Mouse (Mus musculus) lung, adult 2 months (tissue): Measurements from ENCODE around the gene Jazf1. TPM values are rescaled to one million over a fixed set of nuclear protein-coding genes. Genes with fewer than 3 reads are reported as not detected.
A peak's percentile ranks its signal among the peaks of the same experiment; 100 is the strongest.

Experiments used
- DNase-seq: peaks from one replicate; pipeline ENCODE4 v3.0.0; 2022
- H3K4me1 ChIP-seq: fragments of 200-500 bp; 2 replicates; pipeline ENCODE4 v1.6.1; 2011; ENCODE audit warnings: low read length; ENCODE audit not compliant: control insufficient read depth, insufficient read depth
- H3K4me3 ChIP-seq: fragments of 200-500 bp; replicated peaks from 2 replicates; pipeline ENCODE3; 2011; ENCODE audit warnings: low read depth, mild to moderate bottlenecking, control low read depth, low read length; ENCODE audit errors: extremely low read depth
- CTCF ChIP-seq: fragments of 200-500 bp; IDR thresholded peaks from 2 replicates; pipeline ENCODE4 v1.5.1; 2011; ENCODE audit warnings: mild to moderate bottlenecking, low read length, control low read depth; ENCODE audit not compliant: insufficient read depth
- POLR2A ChIP-seq: fragments of 200-500 bp; IDR thresholded peaks from 2 replicates; pipeline ENCODE4 v1.6.1; 2011; ENCODE audit warnings: low read depth, mild to moderate bottlenecking, control low read depth, low read length, borderline replicate concordance; ENCODE audit errors: extremely low read depth
- WGBS: fragments of 180-500 bp; shearing (Covaris S2); methylation state at CpG from one replicate; pipeline ENCODE4 v1.1.7; 2018; 5-methylcytosine and 5-hydroxymethylcytosine counted together
- polyA plus RNA-seq: library from polyadenylated mRNA; depleted of rRNA; stranded (reverse); fragments of >200 nt; gene quantifications from 2 replicates; pipeline ENCODE4 v1.2.3, GENCODE M21; 2012

Gene Jazf1
- polyA plus RNA-seq, 1 experiment, result 1.3 TPM

DNA sequence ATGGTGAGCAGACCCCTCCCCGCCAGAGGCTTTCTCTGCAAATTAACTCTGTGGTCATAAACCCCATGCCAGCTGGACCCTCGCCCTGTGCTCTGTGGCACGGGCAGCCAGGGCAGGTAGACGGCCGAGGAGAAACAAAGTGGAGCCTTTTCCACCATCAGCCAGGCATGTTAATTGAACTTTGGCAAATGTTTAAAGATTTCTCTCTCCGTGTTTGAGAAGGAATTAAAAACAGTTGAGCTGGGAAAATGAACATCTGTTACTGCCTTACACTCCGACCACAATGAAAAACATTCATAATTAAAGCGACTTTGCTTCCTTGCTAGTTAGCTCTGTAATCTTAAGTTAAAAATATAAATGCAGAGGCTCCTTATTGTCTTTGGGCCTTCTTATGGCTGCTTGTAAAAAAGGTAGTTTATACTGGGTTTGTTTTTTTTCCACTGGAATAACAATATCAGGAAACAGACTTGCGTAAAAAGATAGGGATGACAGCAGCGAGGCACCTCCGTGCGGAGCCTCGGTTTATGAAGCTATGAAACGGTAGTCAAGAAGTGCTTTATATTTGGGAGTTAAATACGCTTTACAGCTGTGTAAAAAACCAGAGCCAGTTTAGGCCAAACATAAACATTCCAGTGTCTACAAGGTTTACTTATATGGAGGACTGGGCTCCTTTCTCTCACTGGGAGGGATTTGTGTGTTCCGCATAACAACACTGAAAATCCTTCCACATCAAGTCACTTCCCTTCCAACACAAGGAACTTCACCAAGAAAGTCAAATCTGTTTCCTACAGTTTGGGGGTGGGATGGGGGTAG, 273.2 kb downstream of the Jazf1 start:
- TF ChIP-seq POLR2A (no peak), CTCF (no peak)
- DNase-seq, result no peak
- Histone ChIP-seq H3K4me1 (peaks cover 12% of the 10 kb centered on the region), H3K4me3 (no peak overlapping the region)
- 53% methylated on average over 16 of the region's 16 CpGs for WGBS

DNA sequence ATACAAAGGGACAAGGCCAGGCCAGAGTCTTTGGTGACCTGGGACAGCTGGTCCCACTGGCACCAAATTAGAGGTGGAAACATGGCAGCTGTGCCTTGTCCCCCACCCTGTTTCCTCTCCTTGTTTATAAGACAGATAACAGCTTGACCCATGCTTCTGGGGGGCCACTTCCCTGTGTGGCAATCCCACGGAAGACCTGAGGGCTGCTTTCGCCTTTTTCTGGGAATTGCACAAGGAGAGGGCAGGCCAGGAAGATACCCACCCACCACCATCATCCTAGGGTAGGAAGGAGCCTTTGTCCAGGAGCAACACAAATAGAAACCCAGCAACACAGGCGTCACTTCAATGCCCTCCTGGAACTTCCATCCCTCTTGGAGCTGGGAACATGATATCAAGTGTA, 276.0 kb downstream of the Jazf1 start:
- 54% methylated on average over 3 of the region's 3 CpGs for WGBS
- no peak for DNase-seq
- Histone ChIP-seq H3K4me1 (peaks cover 12% of the 10 kb centered on the region), H3K4me3 (no peak overlapping the region)
- TF ChIP-seq CTCF, result no peak
- no peak for TF ChIP-seq POLR2A

DNA sequence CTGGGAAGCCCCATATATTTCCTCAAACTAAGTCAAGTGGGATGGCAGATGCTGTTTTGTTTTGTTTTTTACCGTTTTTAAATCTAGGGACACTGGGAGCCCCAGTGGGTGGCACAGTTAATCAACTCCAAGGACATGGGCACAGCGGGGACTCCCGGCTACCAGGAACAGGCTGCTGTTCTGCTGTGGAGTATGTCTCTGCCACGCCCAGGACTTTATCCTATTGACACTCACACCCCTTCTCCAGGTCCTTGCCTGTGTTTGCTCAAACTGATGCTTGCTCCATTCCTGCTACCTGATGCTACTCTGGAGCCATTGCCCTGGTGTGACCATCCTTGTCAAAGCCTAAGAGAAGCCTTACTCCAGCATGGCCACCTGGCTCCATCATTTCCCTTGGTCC, 277.6 kb downstream of the Jazf1 start:
- no peak for DNase-seq
- TF ChIP-seq CTCF, result no peak
- TF ChIP-seq POLR2A, result no peak
- WGBS, result 89% methylated on average over 4 of the region's 4 CpGs
- Histone ChIP-seq H3K4me3 (no peak overlapping the region), H3K4me1 (peaks cover 7% of the 10 kb centered on the region)

DNA sequence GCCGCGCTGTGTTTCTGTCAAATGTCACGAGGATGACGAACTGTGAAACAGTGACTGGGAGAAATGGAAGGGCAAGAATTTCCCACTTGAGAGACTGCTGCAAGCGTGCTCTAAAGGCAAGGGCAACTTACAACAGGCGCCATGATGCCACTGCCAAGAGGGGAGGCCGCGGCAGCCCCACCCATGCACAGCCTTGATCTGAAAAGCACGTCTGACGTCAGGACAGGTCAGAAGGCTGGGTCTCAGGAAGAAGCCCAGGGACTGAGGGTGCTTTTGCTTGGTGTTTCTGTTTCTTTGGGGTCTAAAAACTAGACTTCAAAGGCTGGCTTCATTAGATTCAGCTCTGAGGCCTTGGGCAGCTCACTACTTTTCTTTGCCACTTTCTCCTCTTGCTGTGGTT, 278.1 kb downstream of the Jazf1 start:
- Histone ChIP-seq H3K4me1 (peaks cover 7% of the 10 kb centered on the region; the same call in 1 of the 2 replicates), H3K4me3 (no peak overlapping the region)
- TF ChIP-seq CTCF (no peak), POLR2A (no peak)
- 70% methylated on average over 10 of the region's 10 CpGs for WGBS
- no peak for DNase-seq

DNA sequence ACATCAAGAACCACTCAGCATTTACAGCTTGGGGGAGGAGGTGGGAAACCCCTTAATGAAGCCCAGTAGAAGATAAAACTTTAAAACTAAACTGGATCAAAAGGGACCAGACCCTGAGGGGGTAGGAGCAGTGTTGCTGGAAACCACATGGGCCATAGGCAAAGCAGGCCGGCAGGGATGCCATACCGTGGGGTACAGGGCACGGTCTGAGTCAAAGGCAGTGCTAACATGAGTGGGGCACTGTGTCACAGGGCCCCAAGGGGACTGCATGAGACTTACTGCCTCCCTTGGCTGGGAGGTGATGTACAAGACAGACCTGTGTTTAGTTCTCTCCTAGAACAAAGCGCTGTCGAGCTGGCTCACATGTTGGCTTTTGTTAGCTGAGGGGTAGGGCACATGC, 288.9 kb downstream of the Jazf1 start:
- no peaks in the 10 kb centered on the region for H3K4me1 ChIP-seq
- no peak overlapping the region for H3K4me3 ChIP-seq
- 86% methylated on average over 5 of the region's 5 CpGs for WGBS
- TF ChIP-seq CTCF (no peak), POLR2A (no peak)
- no peak for DNase-seq

DNA sequence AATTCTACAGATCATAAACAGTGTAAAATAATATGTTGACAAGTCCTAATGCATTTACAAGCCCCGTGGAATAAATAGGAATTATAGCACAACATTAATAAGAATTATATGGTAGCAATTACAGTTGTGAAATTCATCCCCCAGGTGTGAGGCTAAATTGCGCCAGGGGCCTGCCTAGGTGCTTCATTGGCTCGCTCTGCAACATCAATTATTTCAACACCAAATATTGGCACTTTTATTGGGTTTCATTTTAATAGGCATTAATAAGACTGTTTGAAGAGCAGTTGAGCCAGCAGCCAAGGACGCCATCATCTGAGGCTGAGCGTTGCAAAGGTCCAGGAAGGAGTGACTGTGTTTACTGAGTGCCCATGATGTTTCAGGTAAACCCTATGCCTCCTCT, 289.9 kb downstream of the Jazf1 start:
- 93% methylated on average over 5 of the region's 5 CpGs for WGBS

DNA sequence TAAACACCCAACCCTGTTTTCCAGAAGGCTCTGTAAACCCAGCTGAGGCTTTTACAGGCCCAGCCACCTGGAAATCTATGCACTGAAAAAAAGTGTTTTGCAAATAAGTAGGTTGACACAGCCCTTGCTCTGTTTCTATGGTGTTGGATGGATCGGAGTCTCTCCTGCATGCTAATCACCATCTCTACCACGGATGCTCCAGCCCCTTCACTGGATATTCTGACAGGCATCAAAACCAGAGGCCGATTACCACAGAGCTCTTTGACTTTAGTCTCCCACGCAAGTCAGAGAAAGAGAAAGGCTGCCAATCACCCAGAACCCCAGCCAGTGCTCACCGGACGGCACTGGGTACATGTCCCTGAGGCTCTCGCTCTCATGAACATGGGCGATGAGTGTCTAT, 291.4 kb downstream of the Jazf1 start:
- 93% methylated on average over 8 of the region's 8 CpGs for WGBS
- DNase-seq, result no peak
- no peak overlapping the region for H3K4me3 ChIP-seq
- no peak for TF ChIP-seq CTCF
- no peak for TF ChIP-seq POLR2A
- H3K4me1 ChIP-seq, result no peaks in the 10 kb centered on the region

More for the DNA sequence above, 289.9 kb downstream of the Jazf1 start:
- Histone ChIP-seq H3K4me3 (no peak overlapping the region), H3K4me1 (no peaks in the 10 kb centered on the region)
- no peak for DNase-seq
- TF ChIP-seq POLR2A (no peak), CTCF (no peak)

DNA sequence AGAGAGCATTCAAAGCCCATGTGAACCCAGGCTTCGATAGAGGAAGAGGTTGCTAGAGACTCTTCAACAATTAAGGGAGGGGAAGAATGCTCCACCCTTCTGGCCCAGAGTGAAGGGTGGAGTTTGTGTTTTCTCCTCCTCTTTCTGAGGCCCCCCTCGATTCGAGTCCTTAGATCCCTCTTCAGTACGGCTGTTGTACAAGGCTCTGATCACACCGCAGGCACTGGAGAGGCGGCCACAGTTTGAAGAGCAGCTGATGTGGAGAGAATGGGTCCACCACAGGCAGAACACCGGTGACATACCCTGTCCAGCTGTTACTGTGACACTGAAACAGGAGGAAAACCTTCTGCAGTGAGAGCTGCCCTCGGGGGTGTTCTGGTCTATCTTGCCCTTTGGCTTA, 292.5 kb downstream of the Jazf1 start:
- Histone ChIP-seq H3K4me1 (no peaks in the 10 kb centered on the region), H3K4me3 (no peak overlapping the region)
- no peak for DNase-seq
- no peak for TF ChIP-seq CTCF
- TF ChIP-seq POLR2A, result peak; percentile 20; the same call in 1 of the 2 replicates
- WGBS, result 59% methylated on average over 8 of the region's 8 CpGs

DNA sequence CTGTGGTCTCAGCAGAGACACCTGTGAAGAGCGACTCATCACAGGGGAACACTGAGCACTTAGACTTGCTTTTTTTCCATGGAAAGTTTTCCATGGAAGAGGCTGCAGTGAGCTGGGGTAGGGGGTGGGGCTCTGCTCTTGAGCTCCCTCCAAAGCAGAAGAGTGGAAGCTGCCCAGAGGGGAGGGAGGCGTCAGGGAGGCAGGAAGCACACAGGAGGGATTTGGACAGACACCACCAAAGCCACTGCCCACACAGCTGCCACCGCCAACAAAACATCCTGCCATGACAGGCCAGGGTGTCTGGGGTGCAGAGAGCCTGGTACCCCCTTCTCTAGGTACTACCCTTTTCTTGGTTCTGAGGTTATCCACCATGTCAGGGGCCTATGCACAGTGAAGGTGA, 293.1 kb downstream of the Jazf1 start:
- 56% methylated on average over 3 of the region's 3 CpGs for WGBS
- TF ChIP-seq CTCF (no peak), POLR2A (no peak)
- Histone ChIP-seq H3K4me1 (no peaks in the 10 kb centered on the region), H3K4me3 (no peak overlapping the region)
- no peak for DNase-seq

DNA sequence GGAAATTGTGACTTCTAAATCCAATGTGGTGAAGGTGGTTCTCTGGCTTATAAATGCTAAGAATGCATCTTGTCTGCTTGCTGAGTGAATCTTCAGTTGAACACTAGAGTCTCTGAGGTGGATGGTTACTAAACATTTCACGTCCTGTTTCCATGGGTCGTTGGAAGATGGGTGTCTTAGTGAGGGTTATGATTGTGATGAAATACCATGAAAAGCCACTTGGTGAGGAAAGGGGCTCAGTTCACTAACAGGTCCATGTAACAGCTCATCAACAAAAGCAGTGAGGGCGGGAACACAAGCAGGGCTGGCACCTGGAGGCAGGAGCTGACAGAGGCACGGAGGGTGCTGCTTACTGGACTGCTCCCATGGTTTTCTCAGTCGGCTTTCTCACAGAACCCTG, 295.3 kb downstream of the Jazf1 start:
- no peaks in the 10 kb centered on the region; the same call in 1 of the 2 replicates for H3K4me1 ChIP-seq
- WGBS, result 66% methylated on average over 5 of the region's 5 CpGs
- DNase-seq, result no peak
- no peak for TF ChIP-seq CTCF
- no peak for TF ChIP-seq POLR2A
- H3K4me3 ChIP-seq, result no peak overlapping the region
